Mouse (Mus musculus): Measurements from ENCODE around the gene Tmem186.

- TF ChIP-seq CTCF (IDR thresholded peaks at IDR 0.05; ENCODE audit: low read depth) (no peak), EP300 (IDR thresholded peaks at IDR 0.05; ENCODE audit: low read depth) (no peak)
These were observed 30.9 kb upstream of the Tmem186 start for GRCm38 (mm10) chr16:8668386-8668785.
